Mouse (Mus musculus): ENCODE results near the gene Nf1. TPM values are rescaled to one million over a fixed set of nuclear protein-coding genes. Genes with fewer than 3 reads are reported as not detected.

The Nf1 gene
- polyA plus RNA-seq, 1 experiment from 2014 or later, result 9.6 TPM

DNA sequence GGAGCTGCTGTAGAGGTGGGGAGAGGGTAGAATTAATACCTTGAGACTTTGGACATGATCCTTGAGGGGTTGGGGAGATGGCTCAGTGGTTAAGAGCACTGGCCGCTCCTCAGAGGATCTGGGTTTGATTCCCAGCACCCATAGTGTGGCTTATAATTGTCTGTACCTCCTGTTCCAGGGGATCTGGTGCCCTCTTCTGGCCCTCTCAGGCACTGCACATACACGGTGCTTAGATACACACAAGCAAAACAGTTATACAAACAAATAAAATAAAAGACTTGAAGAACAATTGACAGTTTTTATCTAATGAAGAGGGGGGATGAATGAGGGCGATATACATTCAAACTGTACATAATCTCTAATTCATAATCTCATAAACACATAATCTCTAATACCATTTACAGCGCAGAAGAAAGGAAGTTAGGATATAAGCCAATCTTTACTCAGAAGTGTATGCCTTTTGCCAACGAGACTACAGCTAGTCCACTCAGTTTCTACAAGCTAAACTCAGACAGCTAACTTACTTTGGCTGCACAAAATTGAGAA lies 2.7 kb upstream of the Nf1 start:
- H3K4me2 ChIP-seq (replicated peaks), result no peak overlapping the region
- no peak overlapping the region for H3K27ac ChIP-seq (replicated peaks)
- 92% methylated on average over 5 of the region's 5 CpGs for WGBS
- H3K9me3 ChIP-seq, result no peaks in the 10 kb centered on the region
- no peak for ATAC-seq (ENCODE audit: low FRiP score, low read depth)
- no peak overlapping the region for H3K4me3 ChIP-seq
- no peaks in the 10 kb centered on the region for H3K36me3 ChIP-seq
- H3K27me3 ChIP-seq, result 0 out of 2 replicates have a peak, but pooled peaks cover 5% of the 10 kb centered on the region
- H3K4me1 ChIP-seq, result peaks cover 21% of the 10 kb centered on the region
- H3K9ac ChIP-seq (replicated peaks), result no peak overlapping the region

DNA sequence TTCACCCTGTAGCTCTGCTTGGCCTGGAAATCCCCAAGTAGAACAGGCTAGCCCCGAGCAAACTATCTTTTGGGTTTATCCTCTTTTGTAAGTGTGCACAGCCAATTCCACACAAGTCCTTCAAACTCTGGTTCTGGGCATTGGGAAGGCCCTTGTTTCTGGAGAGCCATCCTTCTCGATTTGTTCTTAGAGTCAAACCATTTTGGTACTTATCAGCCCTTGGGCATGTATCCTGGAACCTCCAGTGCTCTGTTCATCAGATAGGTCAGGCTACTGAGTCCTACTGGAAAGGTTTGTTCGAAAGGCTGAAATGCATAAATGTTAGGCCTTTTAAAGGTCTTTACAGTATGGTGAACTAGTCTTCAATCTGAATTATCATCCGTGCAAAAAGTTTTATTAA lies 872 bp upstream of the Nf1 start:
- Histone ChIP-seq H3K27ac (replicated peaks) (no peak overlapping the region; the same call in 1 of the 2 replicates), H3K4me1 (peaks cover 21% of the 10 kb centered on the region), H3K9ac (replicated peaks) (peak overlapping the region; percentile 100; the same call in 1 of the 2 replicates), H3K4me2 (replicated peaks) (peak overlapping the region; percentile 66), H3K4me3 (peak overlapping the region; percentile 99), H3K36me3 (peaks cover 7% of the 10 kb centered on the region; the same call in 1 of the 2 replicates), H3K9me3 (no peaks in the 10 kb centered on the region), H3K27me3 (0 out of 2 replicates have a peak, but pooled peaks cover 5% of the 10 kb centered on the region)
- ATAC-seq (ENCODE audit: low FRiP score, low read depth), result no peak
- 54% methylated on average over 4 of the region's 4 CpGs for WGBS

DNA sequence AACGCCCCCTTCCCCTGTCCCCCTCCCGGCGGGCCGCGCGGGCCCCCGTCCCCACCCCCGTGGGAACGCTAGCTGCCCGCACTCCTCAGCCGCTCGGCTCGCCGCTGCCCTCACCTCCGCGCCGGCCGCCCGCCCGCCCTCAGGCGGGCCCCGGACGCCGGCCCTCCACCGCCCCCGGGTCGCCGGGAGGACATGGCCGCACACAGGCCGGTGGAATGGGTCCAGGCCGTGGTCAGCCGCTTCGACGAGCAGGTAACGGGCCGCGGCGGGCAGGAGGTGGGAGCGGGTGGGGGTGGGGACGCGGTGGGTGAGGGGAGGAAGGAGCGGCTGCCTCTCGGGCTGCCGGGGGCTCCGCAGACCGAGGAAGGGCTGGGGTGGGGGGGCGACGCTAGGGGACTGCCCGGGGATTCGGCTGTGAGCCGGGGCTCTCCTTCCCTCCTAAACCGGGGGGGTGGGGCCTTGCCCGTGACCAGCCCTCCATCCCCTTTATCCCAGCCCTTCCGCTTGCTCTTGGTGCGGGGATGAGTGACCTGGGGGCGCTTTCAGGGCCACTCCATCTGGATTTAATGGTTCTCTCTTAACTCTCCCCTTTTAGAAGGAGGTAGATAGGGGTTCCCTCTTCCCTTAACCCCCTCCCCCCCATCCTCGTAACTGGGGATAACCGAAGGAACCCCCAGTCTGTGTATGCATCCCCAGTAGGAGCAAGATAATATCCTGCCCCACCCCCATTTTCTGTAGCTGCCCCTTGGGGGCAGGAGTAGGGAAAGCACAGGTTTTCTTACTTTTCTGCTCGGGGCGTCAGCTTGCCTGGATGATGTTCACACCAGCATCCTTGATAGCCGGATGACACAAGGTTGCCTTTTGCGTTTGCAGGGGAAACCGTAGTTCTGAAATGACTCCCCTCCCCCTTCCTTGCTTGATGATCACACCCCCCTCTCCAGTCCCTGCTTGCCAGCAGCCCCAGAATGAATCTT lies 602 bp downstream of the Nf1 start:
- H3K4me3 ChIP-seq, result peak overlapping the region; percentile 99
- peak; percentile 80 for ATAC-seq (ENCODE audit: low FRiP score, low read depth)
- WGBS, result under 1% methylated on average over 17 of the region's 63 CpGs

DNA sequence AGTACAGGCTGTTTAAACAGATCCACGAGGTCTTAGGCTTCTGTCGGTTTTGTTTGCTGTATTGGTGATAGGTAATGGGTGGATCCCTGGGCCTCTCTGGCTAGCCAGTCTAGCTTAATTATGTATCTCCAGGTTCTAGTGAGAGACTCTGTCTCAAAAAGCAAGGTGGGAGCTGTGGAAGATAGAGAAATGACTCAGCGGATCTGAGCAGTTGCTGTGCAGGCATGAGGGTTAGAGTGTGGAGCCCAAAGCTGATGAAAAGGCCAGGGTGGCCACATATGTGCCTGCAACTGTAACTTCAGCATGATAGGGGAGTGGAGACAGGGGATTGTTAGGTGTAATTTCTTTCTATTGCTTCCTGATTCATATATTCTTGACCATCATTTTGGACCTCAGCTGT lies 17.5 kb downstream of the Nf1 start:
- H3K4me3 ChIP-seq, result no peak overlapping the region
- no peaks in the 10 kb centered on the region for H3K36me3 ChIP-seq
- no peaks in the 10 kb centered on the region for H3K4me1 ChIP-seq
- 93% methylated on average over 3 of the region's 3 CpGs for WGBS
- ATAC-seq (ENCODE audit: low FRiP score, low read depth), result no peak
- no peaks in the 10 kb centered on the region for H3K9me3 ChIP-seq
- no peak overlapping the region for H3K27ac ChIP-seq (replicated peaks)
- H3K4me2 ChIP-seq (replicated peaks), result no peak overlapping the region
- H3K27me3 ChIP-seq, result no peaks in the 10 kb centered on the region
- no peak overlapping the region for H3K9ac ChIP-seq (replicated peaks)

More for the DNA sequence above, 602 bp downstream of the Nf1 start:
- Histone ChIP-seq H3K9me3 (no peaks in the 10 kb centered on the region), H3K27ac (replicated peaks) (peak overlapping the region; percentile 94), H3K9ac (replicated peaks) (peak overlapping the region; percentile 100), H3K36me3 (peaks cover 7% of the 10 kb centered on the region; the same call in 1 of the 2 replicates), H3K27me3 (0 out of 2 replicates have a peak, but pooled peaks cover 5% of the 10 kb centered on the region), H3K4me2 (replicated peaks) (peak overlapping the region; percentile 90), H3K4me1 (peaks cover 21% of the 10 kb centered on the region)

DNA sequence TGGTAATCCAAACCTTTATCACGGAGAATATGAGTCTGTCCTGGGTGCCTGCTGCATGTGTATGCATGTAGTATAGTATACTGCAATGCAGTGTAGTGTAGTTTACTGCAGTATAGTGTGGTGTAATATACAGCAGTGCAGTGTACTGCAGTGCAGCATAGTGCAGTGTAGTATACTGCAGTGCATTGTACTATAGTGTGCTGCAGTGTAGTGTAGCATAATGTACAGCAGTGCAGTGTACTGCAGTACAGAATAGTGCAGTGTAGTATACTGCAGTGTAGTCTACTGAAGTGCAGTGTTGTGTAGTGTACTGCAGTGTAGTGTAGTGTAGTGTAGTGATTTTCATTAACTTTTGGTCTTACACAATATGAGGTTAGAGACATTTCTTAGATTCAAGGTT lies 17.9 kb downstream of the Nf1 start:
- no peak for ATAC-seq (ENCODE audit: low FRiP score, low read depth)
- no peak overlapping the region for H3K9ac ChIP-seq (replicated peaks)

DNA sequence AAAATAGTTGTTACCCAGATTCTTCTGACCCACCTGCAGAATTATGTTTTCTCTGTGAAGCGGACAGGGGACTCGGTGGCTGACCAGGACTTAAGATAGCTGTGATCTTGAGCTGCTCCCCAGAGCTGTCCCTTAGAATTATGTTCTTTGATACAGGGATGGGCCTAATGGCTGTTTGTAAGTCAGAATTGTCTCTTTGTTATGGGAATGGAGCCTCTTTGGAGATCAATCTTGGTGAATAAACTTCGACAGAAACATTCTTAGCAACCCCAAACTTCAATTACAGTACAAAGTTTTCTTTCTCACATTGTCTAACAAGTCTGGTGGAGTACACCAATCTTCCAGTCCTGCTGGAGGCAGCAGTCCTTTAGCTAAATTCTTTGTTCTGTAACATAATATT lies 25.5 kb downstream of the Nf1 start:
- H3K9ac ChIP-seq (replicated peaks), result no peak overlapping the region
- ATAC-seq (ENCODE audit: low FRiP score, low read depth), result no peak
- H3K27ac ChIP-seq (replicated peaks), result no peak overlapping the region
- no peak overlapping the region for H3K4me3 ChIP-seq
- 84% methylated on average over 3 of the region's 3 CpGs for WGBS
- 0 out of 2 replicates have a peak, but pooled peaks cover 3% of the 10 kb centered on the region for H3K4me1 ChIP-seq
- no peaks in the 10 kb centered on the region for H3K9me3 ChIP-seq
- no peaks in the 10 kb centered on the region for H3K36me3 ChIP-seq
- H3K27me3 ChIP-seq, result no peaks in the 10 kb centered on the region
- H3K4me2 ChIP-seq (replicated peaks), result no peak overlapping the region

More for the DNA sequence above, 17.9 kb downstream of the Nf1 start:
- Histone ChIP-seq H3K4me1 (no peaks in the 10 kb centered on the region), H3K9me3 (no peaks in the 10 kb centered on the region), H3K4me3 (no peak overlapping the region), H3K27ac (replicated peaks) (no peak overlapping the region), H3K27me3 (no peaks in the 10 kb centered on the region), H3K36me3 (no peaks in the 10 kb centered on the region), H3K4me2 (replicated peaks) (no peak overlapping the region)
- 97% methylated on average over 1 of the region's 1 CpGs for WGBS

DNA sequence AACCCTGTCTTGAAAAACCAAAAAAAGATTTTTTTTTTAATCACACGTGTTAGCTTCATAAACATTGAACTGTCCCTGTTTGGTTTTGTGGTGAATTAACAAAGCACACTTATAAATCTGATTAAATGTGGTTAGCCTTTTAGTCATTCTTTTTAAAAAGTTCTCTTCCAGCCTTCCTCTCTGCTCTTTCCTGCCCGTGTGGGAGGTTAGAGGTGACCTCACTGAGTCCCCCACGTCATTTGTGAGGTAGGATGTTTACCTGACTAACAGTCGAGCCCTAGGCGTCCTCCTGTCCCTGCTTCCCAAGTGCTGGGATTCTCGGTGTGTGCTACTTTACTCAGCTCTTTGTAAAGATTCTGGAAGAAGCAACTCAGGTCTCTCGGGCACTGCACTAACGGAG lies 26.8 kb downstream of the Nf1 start:
- Histone ChIP-seq H3K27ac (replicated peaks) (no peak overlapping the region), H3K4me1 (0 out of 2 replicates have a peak, but pooled peaks cover 3% of the 10 kb centered on the region), H3K9me3 (no peaks in the 10 kb centered on the region), H3K4me2 (replicated peaks) (no peak overlapping the region), H3K27me3 (no peaks in the 10 kb centered on the region), H3K9ac (replicated peaks) (no peak overlapping the region), H3K4me3 (no peak overlapping the region), H3K36me3 (0 out of 2 replicates have a peak, but pooled peaks cover under 1% of the 10 kb centered on the region)
- ATAC-seq (ENCODE audit: low FRiP score, low read depth), result no peak
- 42% methylated on average over 8 of the region's 8 CpGs for WGBS

DNA sequence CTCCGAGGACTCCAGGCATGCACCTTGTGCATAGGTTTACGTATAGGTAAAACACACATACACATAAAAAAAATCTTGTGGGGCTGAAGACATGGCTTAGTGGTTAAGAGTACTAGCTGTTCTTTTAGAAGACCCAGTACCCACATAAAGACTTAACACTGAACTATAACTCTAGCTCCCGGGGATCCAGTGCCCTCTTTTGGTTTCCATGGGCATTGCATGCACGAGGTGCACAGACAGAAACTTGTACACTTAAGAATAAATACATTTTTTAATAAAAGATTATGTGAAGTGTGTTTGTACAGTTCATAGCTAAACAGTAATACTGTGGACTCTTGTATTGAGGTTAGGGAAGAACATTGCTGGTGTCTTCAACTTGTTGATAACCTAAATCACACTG lies 33.5 kb downstream of the Nf1 start:
- Histone ChIP-seq H3K9me3 (no peaks in the 10 kb centered on the region), H3K4me2 (replicated peaks) (no peak overlapping the region), H3K9ac (replicated peaks) (no peak overlapping the region), H3K27me3 (no peaks in the 10 kb centered on the region), H3K27ac (replicated peaks) (no peak overlapping the region), H3K4me1 (no peaks in the 10 kb centered on the region), H3K36me3 (0 out of 2 replicates have a peak, but pooled peaks cover 4% of the 10 kb centered on the region), H3K4me3 (no peak overlapping the region)
- ATAC-seq (ENCODE audit: low FRiP score, low read depth), result no peak
- 91% methylated on average over 4 of the region's 4 CpGs for WGBS

DNA sequence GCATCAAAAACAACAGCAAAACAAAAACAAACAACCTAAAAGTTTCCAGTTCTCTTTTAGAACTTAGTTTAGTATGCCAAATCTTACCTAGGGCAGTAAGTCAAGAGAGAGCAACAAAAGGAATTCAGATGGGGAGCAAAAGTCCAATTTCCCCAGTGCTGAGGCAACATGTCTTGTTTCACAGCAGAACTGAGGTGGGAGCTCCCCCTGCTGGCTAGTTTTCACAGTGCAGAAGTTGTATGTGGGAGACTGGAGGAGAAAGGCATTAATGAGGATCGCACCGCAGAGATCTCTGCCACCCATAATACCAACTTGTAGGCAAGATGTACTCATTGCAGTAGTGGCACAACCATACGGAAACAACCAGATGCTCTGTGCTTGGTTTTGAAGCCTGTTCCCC lies 58.8 kb downstream of the Nf1 start:
- Histone ChIP-seq H3K27me3 (no peaks in the 10 kb centered on the region), H3K4me1 (no peaks in the 10 kb centered on the region), H3K9ac (replicated peaks) (no peak overlapping the region), H3K4me3 (no peak overlapping the region), H3K9me3 (no peaks in the 10 kb centered on the region), H3K36me3 (peaks cover 14% of the 10 kb centered on the region; the same call in 1 of the 2 replicates), H3K27ac (replicated peaks) (no peak overlapping the region), H3K4me2 (replicated peaks) (no peak overlapping the region)
- 75% methylated on average over 3 of the region's 3 CpGs for WGBS
- no peak for ATAC-seq (ENCODE audit: low FRiP score, low read depth)

DNA sequence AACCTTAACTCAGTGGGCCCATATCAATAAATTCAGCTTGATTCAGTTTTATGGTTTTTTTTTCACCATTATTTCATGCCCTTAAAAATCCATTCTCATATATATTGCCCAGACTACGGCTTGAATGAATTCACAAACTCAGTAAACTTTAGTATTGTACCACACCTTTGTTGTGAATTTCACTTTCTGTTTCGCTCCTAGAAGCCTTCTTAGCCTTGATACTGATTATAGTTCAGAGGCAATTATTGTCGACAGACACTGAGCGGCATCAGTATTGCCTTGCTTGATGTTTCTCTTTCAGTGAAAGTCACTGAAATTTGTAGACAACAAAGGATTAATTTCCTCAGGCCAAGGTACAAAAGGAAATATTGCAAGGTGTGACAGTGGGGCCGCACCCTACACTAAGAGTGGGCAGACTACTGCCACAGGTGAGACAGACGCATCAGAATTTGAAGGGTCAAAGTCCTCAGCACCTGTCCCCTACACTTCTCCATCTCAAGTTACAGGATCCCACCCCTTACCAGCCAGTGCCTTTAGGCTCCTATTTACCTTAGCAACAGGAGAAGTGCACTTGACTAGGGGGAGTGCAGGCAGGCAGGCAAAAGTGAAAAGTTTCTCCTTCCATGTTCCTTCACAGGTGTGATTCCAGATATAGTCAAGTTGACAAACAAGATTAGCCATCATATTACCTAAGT lies 64.3 kb downstream of the Nf1 start:
- no peak for ATAC-seq (ENCODE audit: low FRiP score, low read depth)
- H3K4me2 ChIP-seq (replicated peaks), result no peak overlapping the region
- no peaks in the 10 kb centered on the region for H3K4me1 ChIP-seq
- H3K9ac ChIP-seq (replicated peaks), result no peak overlapping the region
- no peak overlapping the region for H3K4me3 ChIP-seq
- H3K9me3 ChIP-seq, result no peaks in the 10 kb centered on the region
- H3K36me3 ChIP-seq, result peaks cover 11% of the 10 kb centered on the region; the same call in 1 of the 2 replicates
- no peaks in the 10 kb centered on the region for H3K27me3 ChIP-seq
- H3K27ac ChIP-seq (replicated peaks), result no peak overlapping the region
- 98% methylated on average over 6 of the region's 6 CpGs for WGBS

DNA sequence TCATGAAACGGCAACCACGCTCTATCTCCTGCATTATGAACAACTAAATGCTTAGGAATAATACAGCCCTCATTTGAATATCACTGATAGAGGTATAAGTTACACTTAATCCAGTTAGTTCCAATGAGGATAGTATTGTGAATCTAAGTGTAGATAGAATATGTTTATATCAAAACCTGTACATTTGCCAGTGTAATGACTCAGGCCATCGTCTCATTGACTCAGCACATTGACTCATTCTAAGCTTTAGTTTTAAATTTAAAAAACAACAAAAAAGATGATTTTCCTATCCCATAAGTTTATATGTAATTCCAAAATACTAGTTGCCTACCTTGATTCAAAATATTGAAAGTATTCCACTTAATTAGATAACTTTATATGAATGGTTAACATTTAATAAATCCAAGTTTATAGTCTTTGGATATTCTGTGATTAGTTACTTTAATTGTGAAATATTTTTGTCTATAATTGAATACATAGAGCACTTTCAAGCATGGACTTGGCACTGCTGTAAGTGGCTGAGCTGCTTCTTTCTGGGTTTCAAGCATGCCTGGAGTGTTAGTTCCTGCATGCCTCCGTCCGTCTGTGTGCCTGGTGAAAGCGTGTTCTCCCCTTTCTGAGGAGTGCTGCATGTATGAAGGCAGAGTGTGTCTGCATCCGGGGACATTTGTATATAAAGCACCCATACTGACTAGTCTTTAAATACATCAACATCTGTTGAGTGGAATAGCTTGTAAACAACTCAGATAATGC lies 74.4 kb downstream of the Nf1 start:
- H3K9me3 ChIP-seq, result no peaks in the 10 kb centered on the region
- H3K27me3 ChIP-seq, result no peaks in the 10 kb centered on the region
- WGBS, result 92% methylated on average over 7 of the region's 7 CpGs
- peaks cover 20% of the 10 kb centered on the region for H3K36me3 ChIP-seq
- H3K27ac ChIP-seq (replicated peaks), result no peak overlapping the region
- H3K4me3 ChIP-seq, result no peak overlapping the region
- H3K9ac ChIP-seq (replicated peaks), result no peak overlapping the region
- ATAC-seq (ENCODE audit: low FRiP score, low read depth), result no peak
- H3K4me2 ChIP-seq (replicated peaks), result no peak overlapping the region
- no peaks in the 10 kb centered on the region for H3K4me1 ChIP-seq

All from midbrain, embryonic 12.5 days (tissue).